Mouse (Mus musculus) small intestine, adult 2 months (tissue): ENCODE results near the gene Ppcdc.

ENCODE experiments used
- CTCF ChIP-seq: fragments of 200-500 bp; IDR thresholded peaks from 2 replicates; pipeline ENCODE4 v1.5.1; 2012; ENCODE audit warnings: low read depth, mild to moderate bottlenecking, control low read depth, inconsistent platforms, low read length, moderate library complexity, mixed read lengths; ENCODE audit not compliant: insufficient replicate concordance, insufficient read length; ENCODE audit errors: extremely low read depth
- POLR2A ChIP-seq: fragments of 200-500 bp; IDR thresholded peaks from 2 replicates; pipeline ENCODE4 v1.6.1; 2012; ENCODE audit warnings: low read depth, mild to moderate bottlenecking, control low read depth, inconsistent platforms, low read length, moderate library complexity

DNA sequence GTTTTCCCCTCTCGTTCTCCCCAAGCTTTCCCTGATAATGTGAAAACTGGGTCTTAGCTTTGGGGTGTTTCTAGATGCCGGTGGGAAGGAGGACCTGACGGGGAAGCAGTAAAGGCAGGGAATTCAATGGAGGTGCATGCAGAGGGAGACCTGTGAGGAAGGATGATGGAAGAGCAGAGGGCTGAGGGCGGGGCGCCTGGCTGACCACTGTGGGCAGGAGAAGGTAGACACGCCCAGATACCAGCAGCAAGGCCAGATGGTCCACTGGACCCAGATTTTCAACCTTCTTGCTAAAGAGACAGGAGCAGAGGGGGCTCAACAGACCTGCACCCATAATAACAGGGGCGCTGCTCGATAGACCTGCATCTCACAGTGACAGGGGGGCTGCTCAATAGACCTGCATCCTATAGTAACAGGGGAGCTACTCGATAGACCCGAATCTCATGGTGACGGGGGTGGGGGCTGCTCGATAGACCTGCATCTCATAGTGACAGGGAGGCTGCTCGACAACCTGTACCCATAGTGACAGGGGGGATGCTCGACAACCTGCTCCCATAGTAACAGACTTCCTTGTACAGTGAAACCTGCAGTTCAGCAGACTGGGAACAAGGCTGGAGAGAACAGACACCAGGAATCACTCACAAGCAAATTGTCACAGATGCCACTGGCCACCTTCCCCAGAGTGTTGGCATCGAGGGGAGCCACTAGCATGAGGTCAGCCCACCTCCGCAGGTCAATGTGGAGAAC, 20.2 kb downstream of the Ppcdc start:
- TF ChIP-seq CTCF (no peak), POLR2A (no peak; the same call in 1 of the 2 replicates)
